In genomic region chr12:16237498-16237897, GRCm38 (mm10) we compare ENCODE assay signal across 23 mouse cellular contexts.
DNase-seq lines count a peak whose midpoint lies in the region; ATAC-seq lines count a peak whose summit lies in the region.
"Had no signal": no experiment of that assay in that cellular context is flagged by ENCODE, and none has a peak within 500 bp of the region (broad histone marks: within the 10 kb centered on the region; RNA-seq: fewer than 3 reads in every experiment).

No protein-coding gene starts in this region.

- no peak overlapping the region for H3K4me2 ChIP-seq in forebrain, embryonic 16.5 days (ENCODE audit: low read length)
- H3K4me2 ChIP-seq: forebrain, embryonic 13.5 days; heart, embryonic 11.5 days; heart, embryonic 15.5 days; hindbrain, embryonic 14.5 days had no signal

- no peak for DNase-seq in cerebellum, postnatal 4 days (ENCODE audit: low spot score in 2 of 2)
- DNase-seq in cerebellum, adult 11 months: peak; percentile 36
- DNase-seq in cerebellum, adult 8-10 months: peak; percentile 46
- peak; percentile 72 to 86 for DNase-seq in cerebellum, postnatal 14 days
- no peak for DNase-seq in adrenal gland, adult 2 months
- DNase-seq in retina, postnatal 1 day: no peak
- DNase-seq: adrenal gland, postnatal 10 days; B cell, adult 2 months; gastrocnemius, adult 2 months; gastrocnemius, postnatal 36 days; heart, adult 11 months; heart, postnatal 14 days; kidney, adult 2 months had no signal

- WGBS in forebrain, embryonic 16.5 days: 84% methylated on average over 5 of the region's 5 CpGs

- no peak overlapping the region for H3K27ac ChIP-seq in forebrain, embryonic 16.5 days (ENCODE audit: low read length)
- H3K27ac ChIP-seq: embryonic facial prominence, embryonic 10.5 days; forebrain, embryonic 13.5 days; gastrocnemius, adult 2 months; heart, embryonic 15.5 days; hindbrain, embryonic 14.5 days had no signal

- no peak overlapping the region for H3K4me3 ChIP-seq in forebrain, embryonic 16.5 days (replicated peaks; ENCODE audit: low read length)
- H3K4me3 ChIP-seq: embryonic facial prominence, embryonic 10.5 days; forebrain, embryonic 13.5 days; gastrocnemius, adult 2 months; heart, embryonic 15.5 days had no signal

- no peaks in the 10 kb centered on the region for H3K36me3 ChIP-seq in forebrain, embryonic 16.5 days (ENCODE audit: control insufficient read depth, insufficient read depth)
- H3K36me3 ChIP-seq: embryonic facial prominence, embryonic 10.5 days; G1E; heart, embryonic 15.5 days had no signal

- ATAC-seq in cerebellum, adult (ENCODE audit: insufficient number of reproducible peaks, low FRiP score, low TSS enrichment): peak; percentile 78
- no peak for ATAC-seq in forebrain, embryonic 16.5 days
- ATAC-seq: CD4-positive, CD25-positive, alpha-beta regulatory T cell, adult 4 months; forebrain, embryonic 13.5 days; intestine, embryonic 16.5 days had no signal

- H3K4me1 ChIP-seq in forebrain, embryonic 16.5 days (replicated peaks; ENCODE audit: control insufficient read depth, insufficient read depth, low read length): no peaks in the 10 kb centered on the region
- H3K4me1 ChIP-seq: embryonic facial prominence, embryonic 10.5 days; forebrain, embryonic 13.5 days; heart, embryonic 15.5 days had no signal

- no peak overlapping the region for H3K9ac ChIP-seq in forebrain, embryonic 16.5 days (replicated peaks; ENCODE audit: low read depth, low read length)
- H3K9ac ChIP-seq: forebrain, embryonic 13.5 days; heart, embryonic 15.5 days; hindbrain, embryonic 14.5 days had no signal

- no peaks in the 10 kb centered on the region for H3K9me3 ChIP-seq in forebrain, embryonic 16.5 days (ENCODE audit: control insufficient read depth, low read length)
- H3K9me3 ChIP-seq: embryonic facial prominence, embryonic 10.5 days; forebrain, embryonic 13.5 days; G1E; heart, embryonic 15.5 days had no signal

- no peaks in the 10 kb centered on the region for H3K27me3 ChIP-seq in forebrain, embryonic 16.5 days (replicated peaks; ENCODE audit: control insufficient read depth, insufficient read depth, low read length)
- H3K27me3 ChIP-seq: forebrain, embryonic 13.5 days; heart, embryonic 15.5 days had no signal

Comparison
In these comparisons a context has a peak if more than half of its experiments do, and no peak if none do; other contexts are left out.
1. DNase-seq: peak in cerebellum, adult 11 months (single experiment), cerebellum, adult 8-10 months (single experiment) and cerebellum, postnatal 14 days (2 of 2); none in cerebellum, postnatal 4 days (0 of 2), adrenal gland, adult 2 months (single experiment) and retina, postnatal 1 day (single experiment).